Mouse (Mus musculus): ENCODE results near the gene Krt86. TPM values are rescaled to one million over a fixed set of nuclear protein-coding genes. Genes with fewer than 3 reads are reported as not detected.
A peak's percentile ranks its signal among the peaks of the same experiment; 100 is the strongest.

Krt86 gene
- not detected in 2 replicates for total RNA-seq (2017)

DNA sequence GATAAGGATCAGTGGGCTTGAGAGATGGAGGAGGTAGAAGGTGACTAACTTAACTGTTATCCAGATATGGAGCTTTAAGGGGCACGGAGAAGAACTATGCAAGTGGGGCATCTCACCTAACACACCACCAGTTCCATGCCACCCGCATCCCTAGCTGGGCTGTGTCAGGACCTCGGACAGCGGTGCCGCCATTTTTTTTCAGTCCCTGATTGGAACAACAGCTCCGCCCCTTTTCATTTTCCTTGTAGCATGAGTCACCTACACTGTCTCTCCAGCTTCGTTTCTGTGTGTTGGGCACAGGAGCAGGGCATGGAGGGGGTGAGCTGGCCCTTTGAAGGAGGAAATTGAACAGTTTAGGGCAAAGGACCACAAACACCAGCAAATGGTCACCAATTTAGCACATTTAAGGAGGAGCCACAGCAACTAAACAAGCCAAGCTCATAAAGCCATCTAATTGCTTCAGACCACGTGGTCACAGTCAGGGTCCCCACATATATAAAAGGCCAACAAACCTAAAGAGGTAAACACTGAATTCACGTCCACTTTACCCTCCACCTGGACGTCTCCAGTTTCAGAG is at the start of gene Krt86:
Krt86 (plus strand) TSS at position 527 of the 577 bp plus-strand sequence.
- ATAC-seq (replicated peaks in 1 of 2; ENCODE audit: insufficient read depth in 1 of 2, low FRiP score in 2 of 2, low TSS enrichment in 1 of 2, low read depth in 1 of 2, poor library complexity in 2 of 2, severe bottlenecking in 2 of 2), result peak in 1 of 2 experiments; percentile 25; a peak in 2 of 4 replicates

GRCm38 (mm10) chr15:101424914-101425313 is 48.4 kb upstream of the Krt86 start:
- no peak for ATAC-seq (replicated peaks in 1 of 2; ENCODE audit: insufficient read depth in 1 of 2, low FRiP score in 2 of 2, low TSS enrichment in 1 of 2, low read depth in 1 of 2, poor library complexity in 2 of 2, severe bottlenecking in 2 of 2)

DNA sequence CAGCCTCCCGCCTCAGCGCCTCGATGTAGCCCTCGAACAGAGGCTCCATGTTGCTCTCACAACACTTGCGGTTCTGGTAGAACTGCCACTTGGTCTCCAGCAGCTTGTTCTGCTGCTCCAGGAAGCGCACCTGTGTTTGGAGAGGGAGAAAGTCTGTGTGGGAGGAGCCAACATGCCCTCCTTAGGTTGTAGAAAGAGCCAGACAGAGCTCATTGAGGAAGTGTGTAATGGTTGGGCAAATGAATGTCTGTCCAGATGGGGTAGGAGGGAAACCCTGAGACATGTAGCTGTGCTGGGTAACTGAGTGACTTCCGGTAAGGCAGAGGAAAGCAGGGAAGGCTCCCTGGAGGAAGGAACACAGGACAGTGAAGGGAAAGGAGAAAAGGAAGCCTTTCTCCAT is 36.7 kb upstream of the Krt86 start:
- 0 out of 4 replicates have a peak, but pooled peaks of 1 of the 2 experiments have one; percentile 22 for ATAC-seq (replicated peaks in 1 of 2; ENCODE audit: insufficient read depth in 1 of 2, low FRiP score in 2 of 2, low TSS enrichment in 1 of 2, low read depth in 1 of 2, poor library complexity in 2 of 2, severe bottlenecking in 2 of 2)

GRCm38 (mm10) chr15:101438555-101438954 is 34.7 kb upstream of the Krt86 start, which contains the start of gene Krt87:
Krt87 (minus strand) TSS chr15:101438804.
- no peak for ATAC-seq (replicated peaks in 1 of 2; ENCODE audit: insufficient read depth in 1 of 2, low FRiP score in 2 of 2, low TSS enrichment in 1 of 2, low read depth in 1 of 2, poor library complexity in 2 of 2, severe bottlenecking in 2 of 2)

DNA sequence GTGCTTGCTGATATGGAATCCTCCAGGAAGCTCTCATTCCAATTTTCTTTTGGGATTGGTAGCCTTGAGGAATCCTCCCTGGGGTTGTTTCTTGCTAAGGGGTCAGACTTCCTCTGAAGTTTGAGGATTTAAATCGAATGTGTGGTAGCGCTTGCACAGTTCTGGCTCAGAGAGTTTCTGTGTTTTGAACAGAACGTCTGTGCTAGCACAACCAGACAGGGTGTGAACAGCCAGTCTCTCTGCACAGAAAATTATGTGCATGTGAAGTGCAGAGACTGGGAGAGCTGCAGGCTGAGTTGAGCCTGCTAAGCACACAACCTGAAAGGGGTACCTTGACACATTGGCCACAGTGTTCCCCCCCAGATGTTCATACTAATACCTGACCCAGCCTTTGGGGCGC is 32.4 kb upstream of the Krt86 start:
- no peak for ATAC-seq (replicated peaks in 1 of 2; ENCODE audit: insufficient read depth in 1 of 2, low FRiP score in 2 of 2, low TSS enrichment in 1 of 2, low read depth in 1 of 2, poor library complexity in 2 of 2, severe bottlenecking in 2 of 2)

- ATAC-seq (replicated peaks in 1 of 2; ENCODE audit: insufficient read depth in 1 of 2, low FRiP score in 2 of 2, low TSS enrichment in 1 of 2, low read depth in 1 of 2, poor library complexity in 2 of 2, severe bottlenecking in 2 of 2), result no peak
These were observed 26.7 kb upstream of the Krt86 start for GRCm38 (mm10) chr15:101446572-101446971.

DNA sequence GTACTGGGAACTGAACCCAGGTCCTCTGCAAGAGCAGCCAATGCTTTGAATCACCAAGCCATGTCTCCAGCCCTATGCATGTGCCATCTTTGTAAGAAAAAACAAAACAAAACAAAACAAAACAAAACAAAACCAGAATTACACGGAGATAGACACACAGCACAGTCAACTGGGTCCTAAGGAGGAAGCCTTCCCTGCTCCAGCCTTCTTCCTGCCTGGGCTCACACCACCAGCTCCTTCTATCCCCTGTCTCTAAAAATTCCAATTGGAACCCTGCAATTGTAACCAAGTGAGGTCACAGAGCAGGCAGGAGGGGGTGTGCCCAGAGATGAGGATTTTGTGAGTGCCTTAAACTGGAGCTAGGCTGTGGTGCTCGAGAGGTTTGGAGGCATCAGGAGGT is 25.8 kb upstream of the Krt86 start, which contains the start of gene Krt88:
Krt88 (plus strand) TSS at position 301 of the 400 bp plus-strand sequence.
- ATAC-seq (replicated peaks in 1 of 2; ENCODE audit: insufficient read depth in 1 of 2, low FRiP score in 2 of 2, low TSS enrichment in 1 of 2, low read depth in 1 of 2, poor library complexity in 2 of 2, severe bottlenecking in 2 of 2), result no peak

DNA sequence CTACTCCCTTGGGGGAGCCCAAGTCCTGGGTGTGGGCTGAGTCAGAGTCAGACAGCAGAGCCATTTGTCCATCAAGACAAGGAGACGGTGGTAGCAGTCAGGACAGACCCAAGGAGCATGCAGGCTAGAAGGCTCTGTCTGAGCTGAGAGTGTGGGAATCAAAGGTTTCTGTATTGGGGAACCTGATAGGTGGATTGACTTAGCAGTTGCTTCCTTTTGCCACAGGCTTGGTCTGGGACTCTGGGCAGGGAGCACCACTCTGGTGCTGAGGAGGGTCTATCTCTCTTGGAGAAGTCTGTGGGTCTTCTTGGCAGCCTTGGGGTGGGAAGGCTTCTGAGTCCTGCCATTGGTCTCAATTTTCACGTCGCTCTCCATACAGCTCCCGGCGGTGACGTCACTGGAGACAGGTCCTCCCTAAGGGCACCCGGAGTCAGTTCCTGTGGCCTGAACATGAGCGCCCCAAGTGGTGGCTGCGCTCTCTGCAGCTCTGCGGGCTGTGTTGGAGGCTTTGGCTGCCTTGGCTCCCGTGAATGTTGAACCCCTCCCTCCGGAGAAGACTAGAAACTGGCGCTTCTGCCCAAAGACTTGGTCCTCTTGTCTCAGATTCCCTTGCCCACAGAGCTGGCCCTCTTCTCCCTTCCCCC is 20.1 kb upstream of the Krt86 start:
- ATAC-seq (replicated peaks in 1 of 2; ENCODE audit: insufficient read depth in 1 of 2, low FRiP score in 2 of 2, low TSS enrichment in 1 of 2, low read depth in 1 of 2, poor library complexity in 2 of 2, severe bottlenecking in 2 of 2), result peak; percentile 85 to 92

GRCm38 (mm10) chr15:101454774-101455173 is 18.5 kb upstream of the Krt86 start:
- no peak for ATAC-seq (replicated peaks in 1 of 2; ENCODE audit: insufficient read depth in 1 of 2, low FRiP score in 2 of 2, low TSS enrichment in 1 of 2, low read depth in 1 of 2, poor library complexity in 2 of 2, severe bottlenecking in 2 of 2)

DNA sequence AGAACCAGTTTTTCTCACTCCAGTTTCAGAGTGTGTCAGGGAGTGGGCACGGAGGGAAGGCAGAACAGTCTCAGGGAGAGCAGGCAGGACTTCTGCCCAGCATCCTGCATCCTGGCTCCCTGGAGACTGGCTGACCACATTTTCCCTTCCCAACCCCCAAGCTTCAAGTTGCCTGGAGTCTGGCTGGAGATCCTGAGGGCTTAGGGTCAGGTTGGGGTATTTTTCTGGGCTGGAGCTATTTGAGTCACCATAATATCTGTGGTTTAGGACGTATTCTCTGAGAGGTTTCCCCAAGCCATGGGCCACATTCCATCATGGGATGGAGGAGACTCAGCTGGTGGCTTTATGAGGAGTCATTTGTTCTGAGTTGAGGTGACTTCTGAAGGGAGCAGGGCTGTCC is 18.0 kb upstream of the Krt86 start:
- ATAC-seq (replicated peaks in 1 of 2; ENCODE audit: insufficient read depth in 1 of 2, low FRiP score in 2 of 2, low TSS enrichment in 1 of 2, low read depth in 1 of 2, poor library complexity in 2 of 2, severe bottlenecking in 2 of 2), result no peak

DNA sequence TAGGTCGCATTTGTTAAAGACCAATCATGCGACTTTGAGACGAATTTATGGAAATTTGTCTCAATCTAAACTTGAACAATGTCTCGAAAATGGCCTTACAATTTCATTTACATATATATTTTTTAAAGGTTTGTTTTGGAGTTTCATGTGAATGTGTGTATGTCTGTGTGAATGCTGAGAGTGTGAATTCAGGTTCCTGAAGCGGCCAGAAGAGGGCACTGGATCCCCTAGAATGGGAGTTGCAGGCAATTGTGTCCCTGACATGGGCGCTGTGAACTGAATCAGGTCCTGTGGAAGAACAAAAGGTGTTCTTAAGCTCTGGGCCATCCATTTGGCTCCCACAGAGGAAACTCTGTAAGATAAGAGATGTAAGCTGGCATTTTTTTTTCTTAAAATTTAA is 17.4 kb upstream of the Krt86 start:
- no peak for ATAC-seq (replicated peaks in 1 of 2; ENCODE audit: insufficient read depth in 1 of 2, low FRiP score in 2 of 2, low TSS enrichment in 1 of 2, low read depth in 1 of 2, poor library complexity in 2 of 2, severe bottlenecking in 2 of 2)

- ATAC-seq (replicated peaks in 1 of 2; ENCODE audit: insufficient read depth in 1 of 2, low FRiP score in 2 of 2, low TSS enrichment in 1 of 2, low read depth in 1 of 2, poor library complexity in 2 of 2, severe bottlenecking in 2 of 2), result no peak
These were observed 14.8 kb upstream of the Krt86 start for GRCm38 (mm10) chr15:101458361-101458930.

- ATAC-seq (replicated peaks in 1 of 2; ENCODE audit: insufficient read depth in 1 of 2, low FRiP score in 2 of 2, low TSS enrichment in 1 of 2, low read depth in 1 of 2, poor library complexity in 2 of 2, severe bottlenecking in 2 of 2), result no peak
These were observed 14.0 kb upstream of the Krt86 start for GRCm38 (mm10) chr15:101459283-101459682.

DNA sequence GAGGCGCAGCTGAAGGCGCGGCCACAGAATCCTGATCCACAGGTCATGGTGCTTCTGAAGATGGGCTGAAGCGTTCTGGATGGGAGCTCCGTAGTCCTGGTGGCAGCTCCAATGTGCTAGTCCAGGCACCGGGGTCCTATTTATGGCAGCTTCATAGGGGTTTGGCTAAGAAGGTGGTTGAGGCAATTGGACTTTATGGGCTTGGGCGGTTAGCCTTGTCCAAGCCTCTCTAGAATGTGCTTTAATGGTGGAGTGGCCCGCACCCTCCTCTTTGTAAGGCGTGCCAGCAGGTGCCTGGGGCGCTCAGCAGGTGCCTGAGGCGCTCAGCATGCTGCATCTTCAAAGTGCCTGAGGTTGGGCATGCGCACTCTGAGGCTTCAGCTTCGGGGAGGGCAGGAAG is 9.6 kb upstream of the Krt86 start, which contains the start of gene Krt81:
Krt81 (minus strand) TSS at position 101 of the 400 bp plus-strand sequence.
- no peak for ATAC-seq (replicated peaks in 1 of 2; ENCODE audit: insufficient read depth in 1 of 2, low FRiP score in 2 of 2, low TSS enrichment in 1 of 2, low read depth in 1 of 2, poor library complexity in 2 of 2, severe bottlenecking in 2 of 2)

GRCm38 (mm10) chr15:101469093-101469492 is 4.2 kb upstream of the Krt86 start:
- peak; percentile 43 to 62; a peak in 1 of 4 replicates for ATAC-seq (replicated peaks in 1 of 2; ENCODE audit: insufficient read depth in 1 of 2, low FRiP score in 2 of 2, low TSS enrichment in 1 of 2, low read depth in 1 of 2, poor library complexity in 2 of 2, severe bottlenecking in 2 of 2)

- peak; percentile 65 to 68; a peak in 3 of 4 replicates for ATAC-seq (replicated peaks in 1 of 2; ENCODE audit: insufficient read depth in 1 of 2, low FRiP score in 2 of 2, low TSS enrichment in 1 of 2, low read depth in 1 of 2, poor library complexity in 2 of 2, severe bottlenecking in 2 of 2)
These were observed 5.9 kb downstream of the Krt86 start for GRCm38 (mm10) chr15:101479007-101479665.

- ATAC-seq (replicated peaks in 1 of 2; ENCODE audit: insufficient read depth in 1 of 2, low FRiP score in 2 of 2, low TSS enrichment in 1 of 2, low read depth in 1 of 2, poor library complexity in 2 of 2, severe bottlenecking in 2 of 2), result no peak
These were observed 6.4 kb downstream of the Krt86 start for GRCm38 (mm10) chr15:101479666-101480060.

DNA sequence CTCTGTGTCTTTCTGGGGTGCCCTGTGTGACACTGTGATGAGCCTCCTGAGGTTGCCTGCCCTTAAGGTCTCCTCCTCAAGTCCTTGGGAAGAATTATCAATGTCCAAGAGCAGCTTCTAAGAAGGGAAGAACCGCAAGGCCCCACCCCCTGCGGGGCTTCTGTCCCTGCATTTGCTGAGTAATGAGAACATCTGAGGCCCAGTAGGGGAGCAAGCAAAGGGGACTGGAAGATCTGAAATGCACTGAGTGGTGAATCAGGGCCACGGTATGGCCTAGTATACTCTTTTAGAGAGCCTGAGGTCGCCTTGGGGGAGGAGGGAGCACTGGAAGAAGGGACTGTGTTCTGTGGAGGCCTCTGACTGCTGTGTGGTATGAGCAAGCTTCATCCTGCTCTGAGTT is 8.8 kb downstream of the Krt86 start:
- no peak for ATAC-seq (replicated peaks in 1 of 2; ENCODE audit: insufficient read depth in 1 of 2, low FRiP score in 2 of 2, low TSS enrichment in 1 of 2, low read depth in 1 of 2, poor library complexity in 2 of 2, severe bottlenecking in 2 of 2)

Measured in hematopoietic stem cell, adult 5-6 weeks (primary cell).